Mouse (Mus musculus) cerebellum, adult 11 months (tissue): ENCODE measurements around the gene Pde7b.

ENCODE experiments used
- DNase-seq: peaks from one replicate; pipeline ENCODE4 v3.0.0; 2022

The Pde7b gene

GRCm38 (mm10) chr10:20722651-20723520, 2.0 kb downstream of the Pde7b start:
- DNase-seq, result no peak

GRCm38 (mm10) chr10:20719201-20719600, 5.7 kb downstream of the Pde7b start:
- no peak for DNase-seq

GRCm38 (mm10) chr10:20700633-20701032, 24.2 kb downstream of the Pde7b start:
- no peak for DNase-seq

- DNase-seq, result no peak
Measured at GRCm38 (mm10) chr10:20699874-20700273, 25.0 kb downstream of the Pde7b start.

- no peak for DNase-seq
Measured at GRCm38 (mm10) chr10:20695637-20696036, 29.2 kb downstream of the Pde7b start.

GRCm38 (mm10) chr10:20690002-20690401, 34.9 kb downstream of the Pde7b start:
- no peak for DNase-seq

- DNase-seq, result no peak
Measured at GRCm38 (mm10) chr10:20684151-20684550, 40.7 kb downstream of the Pde7b start.

- DNase-seq, result no peak
Measured at GRCm38 (mm10) chr10:20680986-20681385, 43.9 kb downstream of the Pde7b start.

- DNase-seq, result no peak
Measured at GRCm38 (mm10) chr10:20675321-20675720, 49.6 kb downstream of the Pde7b start.

GRCm38 (mm10) chr10:20673798-20674197, 51.1 kb downstream of the Pde7b start:
- DNase-seq, result no peak

- no peak for DNase-seq
Measured at GRCm38 (mm10) chr10:20672591-20672990, 52.3 kb downstream of the Pde7b start.

GRCm38 (mm10) chr10:20671621-20672020, 53.3 kb downstream of the Pde7b start:
- no peak for DNase-seq

- no peak for DNase-seq
Measured at GRCm38 (mm10) chr10:20670541-20670940, 54.3 kb downstream of the Pde7b start.

GRCm38 (mm10) chr10:20669467-20669866, 55.4 kb downstream of the Pde7b start:
- DNase-seq, result no peak

GRCm38 (mm10) chr10:20668577-20668976, 56.3 kb downstream of the Pde7b start:
- DNase-seq, result no peak

- DNase-seq, result no peak
Measured at GRCm38 (mm10) chr10:20666655-20667054, 58.2 kb downstream of the Pde7b start.

GRCm38 (mm10) chr10:20662951-20663350, 61.9 kb downstream of the Pde7b start:
- no peak for DNase-seq

- no peak for DNase-seq
Measured at GRCm38 (mm10) chr10:20661684-20662083, 63.2 kb downstream of the Pde7b start.

GRCm38 (mm10) chr10:20659718-20660117, 65.2 kb downstream of the Pde7b start:
- DNase-seq, result no peak

GRCm38 (mm10) chr10:20659268-20659667, 65.6 kb downstream of the Pde7b start:
- no peak for DNase-seq

GRCm38 (mm10) chr10:20658716-20659115, 66.2 kb downstream of the Pde7b start:
- DNase-seq, result no peak

- DNase-seq, result no peak
Measured at GRCm38 (mm10) chr10:20657316-20658081, 67.4 kb downstream of the Pde7b start.

- no peak for DNase-seq
Measured at GRCm38 (mm10) chr10:20654590-20654989, 70.3 kb downstream of the Pde7b start.

GRCm38 (mm10) chr10:20654187-20654586, 70.7 kb downstream of the Pde7b start:
- DNase-seq, result no peak
